Mouse (Mus musculus) cerebellum, postnatal 36 days (tissue): ENCODE results near the gene A430005L14Rik.
"Not testable (repeated sequence)": the region's sequence is repeated elsewhere in the genome, so short reads cannot be mapped to it uniquely, and the experiment has no call there.

Experiments
- DNase-seq, 2 experiments: peaks; one replicate each; pipeline ENCODE4 v3.0.0; 2021 to 2022; ENCODE audit warnings: mixed read lengths in 2 of 2

A430005L14Rik gene

DNA sequence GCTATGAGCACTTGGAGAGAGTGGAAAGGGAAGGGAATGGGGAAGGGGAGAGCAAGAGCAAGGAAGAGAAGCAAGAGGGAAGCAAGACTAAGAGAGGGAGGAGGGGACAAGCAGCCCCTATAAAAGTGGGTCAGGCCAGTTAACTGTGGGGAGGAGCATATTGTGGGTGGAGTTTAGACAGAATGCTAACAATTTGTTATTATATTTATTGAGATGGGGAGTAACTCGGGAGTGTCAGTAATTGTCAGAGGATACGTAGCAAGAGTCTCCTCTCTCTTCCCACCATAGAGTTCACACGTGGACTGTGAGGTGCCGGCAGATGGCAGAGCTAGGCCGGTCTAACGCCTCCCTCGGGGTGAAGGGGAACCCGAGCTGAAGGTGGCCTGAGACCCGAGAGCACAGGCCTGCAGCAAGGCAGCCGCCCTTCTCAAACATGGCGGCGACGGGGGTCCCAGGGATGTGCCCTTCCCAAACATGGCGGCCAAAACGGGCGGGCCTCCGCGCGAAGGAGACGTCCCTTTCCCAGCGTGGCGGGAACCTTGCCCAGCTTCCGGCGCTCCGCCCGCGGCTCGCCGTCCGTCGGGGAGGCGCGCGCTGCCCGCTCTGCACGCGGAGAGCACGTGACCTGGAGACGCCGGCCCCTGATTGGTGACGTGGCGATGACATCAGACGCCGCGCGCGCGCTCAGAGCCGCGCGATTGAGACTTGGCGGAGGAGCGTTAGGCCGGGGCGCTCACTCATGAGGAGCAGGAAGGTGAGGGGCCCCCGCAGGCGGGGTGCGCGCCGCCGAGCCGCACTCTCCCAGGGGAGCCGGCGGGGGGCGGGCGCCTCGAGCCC is at the start of gene A430005L14Rik:
Gene A430005L14Rik, plus strand, starts transcription at position 669 of the 837 bp plus-strand sequence.
- peak; percentile 95 to 97 for DNase-seq

DNA sequence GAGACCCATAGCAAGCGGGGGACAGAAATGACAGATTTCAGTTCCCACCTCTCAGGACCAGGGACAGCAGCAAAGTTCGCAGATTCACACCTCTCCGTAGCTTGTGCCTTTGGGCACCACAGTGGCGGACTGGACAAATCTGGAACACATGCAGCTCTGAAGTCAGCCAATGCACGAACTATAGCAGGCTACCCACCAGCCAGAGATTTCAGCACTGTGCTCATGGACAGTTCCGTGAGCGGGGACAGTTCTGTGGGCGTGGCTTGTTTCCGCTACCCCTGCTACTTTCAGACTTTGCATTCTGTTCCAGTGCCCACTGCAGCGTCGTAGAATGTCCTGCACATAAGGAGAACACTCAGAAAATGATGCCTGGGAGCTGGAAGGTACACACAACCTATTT is 49.5 kb upstream of the A430005L14Rik start:
- DNase-seq, result no peak

DNA sequence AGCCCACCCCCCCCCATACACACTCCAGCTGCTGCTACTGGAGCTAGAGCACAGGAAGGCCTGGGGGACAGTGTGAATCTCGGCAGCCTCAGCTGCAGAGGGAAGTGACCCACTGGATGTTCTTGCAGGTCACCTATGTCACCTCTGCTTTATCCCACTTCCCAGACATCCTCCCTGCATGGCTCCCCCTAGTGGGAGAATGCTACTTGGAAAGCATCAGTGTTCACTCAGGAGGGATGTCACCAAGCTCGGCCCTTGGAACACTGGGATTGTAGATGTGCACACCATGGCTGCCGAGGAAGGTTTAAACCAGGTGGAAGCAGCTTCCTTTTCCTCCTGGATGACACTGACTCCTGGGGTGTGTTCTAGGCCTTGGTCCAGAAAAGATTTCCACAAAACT is 43.4 kb upstream of the A430005L14Rik start:
- DNase-seq, result no peak

DNA sequence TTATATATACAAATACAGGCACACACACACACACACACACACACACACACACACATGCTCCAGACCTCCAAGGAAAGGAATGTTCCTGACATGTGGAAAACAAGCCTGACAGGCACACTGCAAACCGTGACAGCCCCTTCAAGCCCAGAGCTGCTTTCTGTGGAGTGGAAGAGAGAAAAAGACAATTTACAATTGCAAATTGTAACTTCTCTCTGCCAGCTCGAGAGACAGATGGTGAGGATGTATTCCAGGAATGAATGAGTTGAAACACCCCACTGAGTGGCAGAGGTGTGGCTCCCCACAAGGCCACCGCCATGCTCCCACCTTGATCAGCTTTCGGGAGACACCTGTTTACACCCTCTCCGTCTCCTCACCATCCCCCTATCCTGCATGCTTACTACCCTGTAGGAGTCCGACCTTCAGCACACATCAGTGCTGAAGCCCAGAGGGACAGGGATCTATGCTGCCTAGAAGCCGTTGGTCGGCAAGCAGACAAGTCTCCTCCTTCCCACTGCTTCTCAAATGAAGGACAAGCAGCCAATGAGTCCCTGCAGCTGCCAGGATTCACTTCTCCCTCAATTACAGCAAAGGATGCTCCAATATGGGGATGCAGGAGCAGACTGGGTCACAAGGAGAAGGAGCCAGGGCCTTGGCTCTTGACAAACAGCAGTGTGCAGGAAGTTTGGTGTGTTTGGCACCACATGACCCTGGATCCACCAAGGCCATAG is 39.1 kb upstream of the A430005L14Rik start:
- no peak for DNase-seq

GRCm38 (mm10) chr4:153920517-153921233 is 36.4 kb upstream of the A430005L14Rik start:
- no peak for DNase-seq

- DNase-seq, result not testable (repeated sequence)
These were observed 34.9 kb upstream of the A430005L14Rik start for GRCm38 (mm10) chr4:153922090-153922489.

- no peak for DNase-seq
These were observed 28.2 kb upstream of the A430005L14Rik start for GRCm38 (mm10) chr4:153928772-153929299.

GRCm38 (mm10) chr4:153929425-153929824 is 27.6 kb upstream of the A430005L14Rik start:
- no peak for DNase-seq

GRCm38 (mm10) chr4:153929921-153930320 is 27.1 kb upstream of the A430005L14Rik start:
- DNase-seq, result peak; percentile 15 to 17

DNA sequence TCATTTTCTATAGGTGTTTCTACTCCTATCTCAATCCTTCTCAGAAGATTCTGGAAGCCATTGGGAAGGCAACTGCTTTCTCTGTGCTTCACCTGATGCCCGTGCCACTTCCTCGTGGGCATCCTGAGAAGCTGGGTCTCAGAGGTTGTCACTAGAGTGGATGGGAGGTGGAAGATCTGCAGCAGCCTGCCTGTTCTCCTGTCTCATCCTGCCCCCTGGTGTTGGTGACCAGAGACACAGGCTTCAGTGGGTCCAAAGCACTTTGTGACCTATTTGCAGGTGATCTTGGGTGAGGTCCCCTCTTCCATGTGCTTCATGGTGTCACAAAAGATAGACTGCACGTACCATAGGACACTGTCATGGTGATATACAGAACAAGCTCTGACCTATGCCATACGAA is 13.8 kb upstream of the A430005L14Rik start:
- DNase-seq, result peak; percentile 56 to 57

- no peak for DNase-seq
These were observed 12.8 kb upstream of the A430005L14Rik start for GRCm38 (mm10) chr4:153944261-153944660.

- DNase-seq, result no peak
These were observed 11.3 kb upstream of the A430005L14Rik start for GRCm38 (mm10) chr4:153945741-153946140.

DNA sequence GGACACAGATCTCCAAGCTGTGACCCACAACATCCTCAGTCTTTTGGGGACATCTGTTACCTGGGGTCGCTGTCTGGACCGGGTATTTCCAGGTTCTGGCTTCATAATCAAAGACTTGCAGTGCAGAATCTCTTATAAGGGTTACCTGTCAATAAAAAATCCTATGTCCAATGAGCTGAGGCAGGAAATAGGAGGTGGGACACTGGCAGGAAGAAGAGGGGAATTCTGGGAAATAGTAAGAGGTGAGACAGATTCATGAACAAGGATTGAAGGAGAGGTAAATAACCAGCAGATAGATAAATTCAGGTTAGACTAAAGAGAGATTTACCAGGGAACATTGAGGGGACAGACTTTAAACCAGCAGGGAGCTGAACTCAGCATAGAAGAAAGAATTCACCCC is 6.7 kb upstream of the A430005L14Rik start:
- DNase-seq, result no peak

- DNase-seq, result no peak
These were observed 5.9 kb upstream of the A430005L14Rik start for GRCm38 (mm10) chr4:153951150-153951549.

DNA sequence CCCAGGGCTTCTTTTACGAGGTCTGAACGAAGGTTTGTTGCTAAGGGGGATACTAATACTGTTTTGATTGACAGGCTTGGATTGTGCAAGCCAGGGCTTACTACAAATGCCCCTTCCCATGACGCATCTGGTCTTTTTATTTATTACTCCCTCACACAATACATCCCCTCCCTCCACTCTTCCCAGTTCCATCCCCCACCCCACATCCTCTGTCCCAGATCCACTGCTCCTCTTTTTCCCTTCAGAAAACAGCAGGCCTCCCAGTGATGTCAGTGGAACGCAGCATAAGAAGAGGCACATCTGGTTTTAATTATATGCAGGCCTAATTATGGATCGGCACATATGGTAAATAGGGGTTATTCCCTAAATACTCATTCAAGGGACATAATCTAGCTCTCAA is 5.3 kb upstream of the A430005L14Rik start:
- no peak for DNase-seq

- DNase-seq, result peak; percentile 30 to 31
These were observed 1.4 kb upstream of the A430005L14Rik start for GRCm38 (mm10) chr4:153955651-153956050.

DNA sequence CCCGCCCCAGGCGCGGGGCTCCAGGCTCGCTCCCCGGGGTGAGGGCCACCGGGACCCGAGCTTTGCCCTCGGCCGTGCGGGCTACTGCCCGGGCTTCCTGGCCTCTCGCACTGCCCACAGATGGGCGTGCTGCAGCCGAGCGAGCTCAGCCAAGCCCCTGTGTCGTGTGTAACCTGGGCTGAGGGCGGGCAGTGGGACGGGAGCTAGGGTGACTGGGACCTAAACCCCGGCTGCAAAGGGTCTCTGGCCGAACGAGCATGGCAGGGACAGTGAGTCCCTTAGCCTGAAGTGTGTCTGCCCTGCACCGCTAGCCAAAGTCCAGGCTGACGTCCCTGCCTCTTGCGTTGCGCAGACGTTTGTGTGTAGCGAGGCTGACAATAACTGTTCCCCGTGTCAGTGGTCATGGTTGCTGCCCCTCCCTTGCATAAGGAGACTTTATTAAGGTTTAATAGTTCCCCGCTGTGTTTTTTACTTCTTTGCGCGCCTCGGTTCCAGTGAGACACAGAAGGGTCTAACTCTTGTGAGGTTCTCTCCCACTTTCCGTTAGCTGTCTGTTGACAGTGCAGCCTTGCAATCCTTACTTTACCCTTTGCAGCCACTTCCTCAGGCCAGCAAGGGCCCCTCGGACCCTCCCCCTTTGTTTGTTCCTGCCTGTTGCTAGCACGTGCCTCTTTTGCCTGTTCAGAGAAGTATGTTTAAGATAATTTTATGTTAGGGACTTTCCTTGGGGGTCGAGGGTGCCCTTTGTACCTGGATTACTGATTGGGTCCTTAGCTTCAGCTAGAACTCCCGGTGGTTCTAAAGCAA is 610 bp downstream of the A430005L14Rik start:
- DNase-seq, result no peak

DNA sequence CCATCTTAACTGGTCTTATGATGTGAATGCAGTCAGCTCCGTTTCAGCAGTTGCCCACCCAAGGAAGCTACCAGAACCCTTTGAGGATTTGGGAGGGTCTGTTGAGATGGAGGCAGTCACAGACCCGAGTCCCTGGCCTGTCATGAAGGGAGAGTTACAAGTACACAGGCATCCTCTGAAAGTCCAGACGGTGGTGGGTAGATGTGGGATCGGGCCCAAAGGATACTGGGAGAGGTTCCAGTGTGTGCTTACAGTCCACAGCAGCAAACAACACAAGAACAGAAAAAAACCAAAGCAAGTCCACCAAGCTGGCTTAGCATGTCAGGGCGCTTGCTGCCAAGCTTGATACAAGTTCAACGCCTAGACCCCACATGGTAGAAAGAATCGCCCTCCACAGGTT is 5.6 kb downstream of the A430005L14Rik start:
- DNase-seq, result no peak

- peak; percentile 20 to 23 for DNase-seq
These were observed 9.6 kb downstream of the A430005L14Rik start for GRCm38 (mm10) chr4:153966651-153967050.

DNA sequence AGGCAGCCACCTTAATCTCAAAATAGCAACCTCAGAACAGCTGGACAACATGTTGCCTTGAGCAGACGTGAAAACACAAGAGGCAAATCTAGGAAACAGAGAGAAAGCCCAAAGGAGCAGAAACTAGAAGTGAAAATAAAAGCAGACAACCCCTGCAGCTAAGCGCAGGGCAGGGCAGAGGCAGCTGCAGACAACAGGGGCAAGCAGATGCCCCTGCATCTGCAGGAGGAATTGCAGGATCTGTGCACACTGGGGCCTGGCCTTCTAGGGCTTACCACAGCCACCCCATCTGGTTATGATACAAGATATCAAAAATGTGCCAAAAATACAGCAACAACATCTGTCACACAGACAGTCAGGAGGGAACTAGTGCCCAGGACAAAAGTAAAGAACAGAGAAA is 10.5 kb downstream of the A430005L14Rik start:
- DNase-seq, result no peak

DNA sequence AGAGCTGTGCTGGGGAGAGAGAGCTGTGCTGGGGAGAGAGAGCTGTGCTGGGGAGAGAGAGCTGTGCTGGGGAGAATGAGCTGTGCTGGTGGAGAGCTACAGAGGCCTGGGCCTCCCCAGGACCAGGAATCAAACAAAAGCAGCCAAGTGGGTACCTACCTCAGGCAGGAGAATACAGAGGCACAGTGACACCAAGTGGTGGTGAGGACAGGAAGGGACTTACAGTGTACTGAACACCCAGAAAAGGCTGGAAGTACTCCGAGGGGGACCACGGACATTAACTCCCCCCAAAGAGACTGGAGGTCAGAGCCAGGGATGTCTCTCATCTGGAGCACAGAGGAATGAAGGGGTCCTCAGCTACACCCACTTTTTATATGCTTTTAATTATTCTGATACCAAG is 11.0 kb downstream of the A430005L14Rik start:
- no peak for DNase-seq
